Mouse (Mus musculus) stomach, embryonic 15.5 days (tissue): ENCODE results near the gene Gm10663. TPM values are rescaled to one million over a fixed set of nuclear protein-coding genes. Genes with fewer than 3 reads are reported as not detected.

ENCODE experiments used
- ATAC-seq: fragments of 200-750 bp; cut with Nextera tagmentation; 2 replicates; pipeline ENCODE4 v1.8.0; 2017; ENCODE audit warnings: low read depth, moderate number of reproducible peaks, moderate TSS enrichment; ENCODE audit not compliant: insufficient read depth, low FRiP score
- H3K27ac ChIP-seq: fragments of 300-500 bp; sonication (generic); 2 replicates; pipeline ENCODE4 v1.5.1; 2015; ENCODE audit warnings: mild to moderate bottlenecking, inconsistent platforms
- H3K27me3 ChIP-seq: fragments of 300-500 bp; sonication (generic); replicated peaks from 2 replicates; pipeline ENCODE4 v1.6.1; 2015; ENCODE audit warnings: inconsistent platforms
- H3K36me3 ChIP-seq: fragments of 300-500 bp; sonication (generic); 2 replicates; pipeline ENCODE4 v1.6.1; 2015; ENCODE audit warnings: inconsistent platforms
- H3K4me1 ChIP-seq: fragments of 300-500 bp; sonication (generic); 2 replicates; pipeline ENCODE4 v1.6.1; 2015; ENCODE audit warnings: inconsistent platforms
- H3K4me2 ChIP-seq: fragments of 300-500 bp; sonication (generic); 2 replicates; pipeline ENCODE4 v1.6.1; 2015; ENCODE audit warnings: mild to moderate bottlenecking, inconsistent platforms
- H3K4me3 ChIP-seq: fragments of 300-500 bp; sonication (generic); replicated peaks from 2 replicates; pipeline ENCODE4 v1.5.1; 2015; ENCODE audit warnings: inconsistent platforms
- H3K9ac ChIP-seq: fragments of 300-500 bp; sonication (generic); 2 replicates; pipeline ENCODE4 v1.6.1; 2015; ENCODE audit warnings: inconsistent platforms
- H3K9me3 ChIP-seq: fragments of 300-500 bp; sonication (generic); 2 replicates; pipeline ENCODE4 v1.6.1; 2016; ENCODE audit warnings: inconsistent platforms
- WGBS: fragments of 180-500 bp; shearing (Covaris S2); methylation state at CpG from one replicate; pipeline ENCODE4 v1.1.7; 2015; 5-methylcytosine and 5-hydroxymethylcytosine counted together
- polyA plus RNA-seq: library from polyadenylated mRNA; unstranded; fragments of >200 nt; fragmentation: Nextera tagmentation; extraction: Ambion mirVana; gene quantifications from 2 replicates; pipeline ENCODE4 v1.2.1, GENCODE M21; 2015

Gene Gm10663
- polyA plus RNA-seq, 1 experiment from 2014 or later, result not detected

- H3K36me3 ChIP-seq, result no peaks in the 10 kb centered on the region
- no peak overlapping the region for H3K4me2 ChIP-seq
- H3K27me3 ChIP-seq, result no peaks in the 10 kb centered on the region
- H3K9ac ChIP-seq, result no peak overlapping the region
- H3K27ac ChIP-seq, result no peak overlapping the region
- ATAC-seq, result no peak
- no peaks in the 10 kb centered on the region for H3K9me3 ChIP-seq
- no peaks in the 10 kb centered on the region for H3K4me1 ChIP-seq
- H3K4me3 ChIP-seq, result no peak overlapping the region
- 64% methylated on average over 7 of the region's 7 CpGs for WGBS
Observed at GRCm38 (mm10) chr8:65089781-65090180, 14.9 kb downstream of the Gm10663 start.

- Histone ChIP-seq H3K4me2 (no peak overlapping the region), H3K9ac (no peak overlapping the region), H3K4me1 (no peaks in the 10 kb centered on the region), H3K36me3 (no peaks in the 10 kb centered on the region), H3K9me3 (no peaks in the 10 kb centered on the region), H3K4me3 (no peak overlapping the region), H3K27me3 (no peaks in the 10 kb centered on the region), H3K27ac (no peak overlapping the region)
- 41% methylated on average over 7 of the region's 7 CpGs for WGBS
- no peak for ATAC-seq
Observed at GRCm38 (mm10) chr8:65097760-65098415, 23.1 kb downstream of the Gm10663 start.

DNA sequence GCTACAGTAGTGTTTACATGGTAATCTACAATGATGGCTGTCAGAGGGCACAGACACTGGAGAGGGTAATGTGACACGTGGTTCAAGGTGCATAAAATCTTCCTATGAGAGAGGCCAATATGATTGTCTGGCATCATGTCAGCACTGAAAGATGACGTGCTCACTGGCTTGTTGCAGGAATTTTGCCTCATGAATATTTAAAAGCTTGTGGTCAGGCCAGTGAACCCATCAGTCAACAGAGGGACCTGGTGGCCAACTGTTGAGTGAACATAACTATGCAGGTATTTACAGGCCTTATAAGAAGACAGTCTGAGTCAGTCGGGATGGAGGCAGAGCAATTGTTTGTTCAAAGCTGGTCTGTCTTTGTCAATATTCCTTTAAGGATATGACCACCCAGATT is 24.9 kb downstream of the Gm10663 start:
- Histone ChIP-seq H3K36me3 (no peaks in the 10 kb centered on the region), H3K9me3 (no peaks in the 10 kb centered on the region), H3K4me2 (no peak overlapping the region), H3K4me3 (no peak overlapping the region), H3K4me1 (no peaks in the 10 kb centered on the region), H3K9ac (no peak overlapping the region), H3K27me3 (no peaks in the 10 kb centered on the region), H3K27ac (no peak overlapping the region)
- no peak for ATAC-seq
- WGBS, result 47% methylated on average over 3 of the region's 3 CpGs

DNA sequence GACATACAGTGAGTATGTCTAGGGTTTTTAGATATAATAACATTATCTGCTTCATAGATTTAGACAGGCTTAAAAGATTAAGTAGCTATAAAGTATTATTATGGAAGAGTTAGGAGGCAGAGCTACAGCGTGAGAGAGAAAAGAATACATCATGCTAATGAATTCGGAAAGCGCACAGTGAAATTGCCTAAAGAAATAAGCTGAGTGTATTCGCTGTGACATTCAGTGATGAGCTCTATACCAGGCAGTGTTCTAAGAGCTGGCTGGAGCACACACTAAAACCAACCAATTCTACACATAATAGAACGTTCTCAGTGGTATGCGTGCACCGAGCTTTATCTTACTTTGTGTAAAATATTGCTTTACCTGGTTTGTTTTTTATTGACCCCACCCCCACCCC is 28.8 kb downstream of the Gm10663 start:
- Histone ChIP-seq H3K9me3 (no peaks in the 10 kb centered on the region), H3K27ac (no peak overlapping the region), H3K4me2 (no peak overlapping the region), H3K4me3 (no peak overlapping the region), H3K9ac (no peak overlapping the region), H3K4me1 (no peaks in the 10 kb centered on the region), H3K36me3 (no peaks in the 10 kb centered on the region), H3K27me3 (no peaks in the 10 kb centered on the region)
- 81% methylated on average over 7 of the region's 7 CpGs for WGBS
- ATAC-seq, result no peak

- WGBS, result 51% methylated on average over 4 of the region's 4 CpGs
- H3K9me3 ChIP-seq, result no peaks in the 10 kb centered on the region
Observed at GRCm38 (mm10) chr8:65104041-65104440, 29.2 kb downstream of the Gm10663 start.

DNA sequence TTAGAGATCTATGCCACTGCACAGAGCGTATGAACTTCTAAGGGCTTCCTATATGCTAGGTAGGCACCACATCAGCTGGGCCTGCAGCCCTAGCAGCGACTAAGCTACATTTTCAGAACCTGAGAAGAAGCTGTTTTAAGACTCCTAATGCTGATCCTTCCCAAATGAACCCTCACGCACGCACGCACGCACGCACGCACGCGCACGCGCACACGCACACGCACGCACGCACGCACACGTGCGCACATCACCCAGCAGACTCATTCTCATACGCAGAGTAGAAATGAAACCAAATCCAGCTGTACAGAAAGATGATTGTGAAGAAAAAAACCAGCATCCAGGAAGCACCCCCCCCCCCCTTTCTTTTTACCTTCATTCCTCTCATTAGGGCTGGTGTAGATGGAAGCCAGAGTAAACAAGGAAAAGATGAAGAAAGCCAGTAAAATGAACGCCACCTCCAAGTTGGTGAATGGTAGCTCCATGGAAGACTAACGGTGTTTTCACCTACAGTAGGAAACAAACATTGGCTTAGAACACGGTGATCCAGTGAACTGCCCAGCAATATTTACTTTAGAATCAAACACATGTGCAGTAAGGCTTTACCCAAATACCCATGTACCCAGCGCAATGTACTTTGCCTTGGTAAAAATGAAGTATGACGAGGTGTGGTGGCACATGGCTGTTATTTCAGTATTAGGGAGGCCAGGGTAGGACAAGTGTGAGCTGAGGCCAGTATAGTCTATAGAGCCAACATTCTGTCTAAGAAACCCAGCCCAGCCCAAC is 33.3 kb downstream of the Gm10663 start:
- no peak overlapping the region for H3K9ac ChIP-seq
- H3K27ac ChIP-seq, result no peak overlapping the region
- no peak overlapping the region for H3K4me3 ChIP-seq
- H3K4me2 ChIP-seq, result no peak overlapping the region
- H3K9me3 ChIP-seq, result no peaks in the 10 kb centered on the region
- H3K27me3 ChIP-seq, result no peaks in the 10 kb centered on the region
- no peaks in the 10 kb centered on the region for H3K4me1 ChIP-seq
- 89% methylated on average over 25 of the region's 25 CpGs for WGBS
- ATAC-seq, result no peak
- no peaks in the 10 kb centered on the region for H3K36me3 ChIP-seq

More at GRCm38 (mm10) chr8:65104041-65104440, 29.2 kb downstream of the Gm10663 start:
- no peaks in the 10 kb centered on the region for H3K4me1 ChIP-seq
- ATAC-seq, result no peak
- no peak overlapping the region for H3K4me3 ChIP-seq
- no peak overlapping the region for H3K9ac ChIP-seq
- no peak overlapping the region for H3K27ac ChIP-seq
- H3K36me3 ChIP-seq, result no peaks in the 10 kb centered on the region
- no peak overlapping the region for H3K4me2 ChIP-seq
- H3K27me3 ChIP-seq, result no peaks in the 10 kb centered on the region

DNA sequence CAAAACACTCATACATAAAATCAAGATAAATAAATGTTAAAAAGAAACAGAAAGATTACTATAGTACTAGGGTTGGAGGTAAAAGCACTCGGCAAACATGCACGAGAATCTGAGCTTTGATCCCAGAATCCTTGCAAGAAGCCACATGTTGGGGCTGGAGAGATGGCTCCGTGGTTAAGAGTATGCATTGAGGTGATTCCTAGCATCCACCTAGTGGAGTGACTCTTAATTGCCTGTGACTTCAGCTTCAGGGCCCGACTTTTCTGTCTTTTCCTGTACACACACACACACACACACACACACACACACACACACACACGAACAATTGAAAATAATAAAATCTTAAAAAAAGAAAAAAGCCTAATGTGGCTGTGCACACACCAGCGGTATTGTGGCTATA is 34.1 kb downstream of the Gm10663 start:
- WGBS, result 63% methylated on average over 6 of the region's 6 CpGs
- Histone ChIP-seq H3K36me3 (no peaks in the 10 kb centered on the region), H3K4me3 (no peak overlapping the region), H3K9ac (no peak overlapping the region), H3K4me1 (no peaks in the 10 kb centered on the region), H3K27me3 (no peaks in the 10 kb centered on the region), H3K27ac (no peak overlapping the region), H3K4me2 (no peak overlapping the region), H3K9me3 (no peaks in the 10 kb centered on the region)
- no peak for ATAC-seq

DNA sequence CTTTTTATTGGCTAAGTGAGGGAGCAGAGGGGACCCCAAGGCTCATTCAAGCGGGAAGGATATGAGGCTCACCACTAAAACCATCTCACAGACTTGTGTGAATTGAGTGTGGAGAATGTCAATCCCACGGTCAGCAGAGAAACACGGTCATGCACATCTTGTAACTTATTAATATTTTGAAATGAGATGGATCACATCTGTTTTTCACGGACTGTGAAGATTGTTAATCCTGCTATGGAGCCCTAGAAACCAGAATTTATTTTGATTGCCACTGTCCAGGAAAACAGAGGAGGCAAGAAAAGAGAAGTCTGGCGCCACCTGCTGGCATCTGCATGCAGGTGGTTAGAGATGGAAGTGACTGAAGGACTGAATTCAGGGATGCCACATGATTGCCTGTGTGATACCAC is 35.5 kb downstream of the Gm10663 start:
- Histone ChIP-seq H3K4me2 (no peak overlapping the region), H3K27me3 (no peaks in the 10 kb centered on the region), H3K9ac (no peak overlapping the region), H3K4me3 (no peak overlapping the region), H3K27ac (no peak overlapping the region), H3K4me1 (no peaks in the 10 kb centered on the region), H3K9me3 (no peaks in the 10 kb centered on the region), H3K36me3 (no peaks in the 10 kb centered on the region)
- no peak for ATAC-seq
- WGBS, result 37% methylated on average over 5 of the region's 5 CpGs

DNA sequence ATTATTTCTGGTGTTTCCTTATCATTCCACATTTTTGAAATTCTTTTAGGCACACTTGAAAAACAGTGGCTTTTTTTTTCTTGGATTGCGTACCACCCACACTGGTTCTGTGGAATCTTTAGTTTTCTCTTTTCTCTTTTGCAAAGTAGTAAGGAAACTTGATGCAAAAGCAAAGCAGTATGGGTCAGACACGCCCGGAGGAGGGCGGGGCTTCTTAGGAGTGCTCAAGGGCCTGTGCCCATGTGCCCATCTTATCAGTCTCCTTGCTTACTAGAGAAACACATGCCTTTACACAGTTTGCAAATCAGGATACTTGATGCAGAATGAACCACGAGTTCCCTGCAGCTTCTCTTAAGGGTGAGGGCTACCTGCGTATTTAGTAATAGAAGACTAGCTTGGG is 37.3 kb downstream of the Gm10663 start:
- H3K4me3 ChIP-seq, result no peak overlapping the region
- 73% methylated on average over 6 of the region's 6 CpGs for WGBS
- no peak overlapping the region for H3K27ac ChIP-seq
- no peak overlapping the region for H3K4me2 ChIP-seq
- H3K9ac ChIP-seq, result no peak overlapping the region
- H3K27me3 ChIP-seq, result no peaks in the 10 kb centered on the region
- H3K9me3 ChIP-seq, result no peaks in the 10 kb centered on the region
- no peaks in the 10 kb centered on the region for H3K36me3 ChIP-seq
- H3K4me1 ChIP-seq, result no peaks in the 10 kb centered on the region
- ATAC-seq, result no peak

GRCm38 (mm10) chr8:65126014-65126413 is 51.2 kb downstream of the Gm10663 start:
- no peaks in the 10 kb centered on the region for H3K27me3 ChIP-seq
- H3K4me2 ChIP-seq, result no peak overlapping the region
- no peak overlapping the region for H3K4me3 ChIP-seq
- no peak overlapping the region for H3K27ac ChIP-seq
- no peak overlapping the region for H3K9ac ChIP-seq
- no peaks in the 10 kb centered on the region for H3K9me3 ChIP-seq
- 0 out of 2 replicates have a peak, but pooled peaks have one; percentile 15 for ATAC-seq
- 55% methylated on average over 1 of the region's 1 CpGs for WGBS
- H3K4me1 ChIP-seq, result no peaks in the 10 kb centered on the region
- H3K36me3 ChIP-seq, result no peaks in the 10 kb centered on the region

DNA sequence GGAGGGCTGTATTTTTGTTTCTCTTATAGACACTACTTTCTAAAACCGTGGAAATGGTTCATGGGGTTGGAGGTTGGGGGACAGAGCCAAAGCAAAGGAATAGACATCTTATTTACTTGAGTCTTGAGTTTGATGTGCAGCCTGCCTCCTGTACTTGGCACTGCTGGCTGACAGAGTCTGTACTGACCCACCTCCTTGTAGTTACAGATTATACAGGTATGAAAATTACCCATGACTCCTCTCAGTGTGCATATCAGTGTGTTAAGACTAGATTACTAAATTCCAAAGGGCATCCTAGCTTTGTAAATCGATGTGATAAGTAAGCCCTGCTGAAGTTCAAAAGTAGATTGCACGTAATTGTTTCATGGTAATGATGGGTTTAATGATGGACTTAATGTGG is 51.6 kb downstream of the Gm10663 start:
- no peak overlapping the region for H3K4me2 ChIP-seq
- WGBS, result 73% methylated on average over 3 of the region's 3 CpGs
- H3K27ac ChIP-seq, result no peak overlapping the region
- no peaks in the 10 kb centered on the region for H3K9me3 ChIP-seq
- no peak overlapping the region for H3K4me3 ChIP-seq
- H3K9ac ChIP-seq, result no peak overlapping the region
- no peaks in the 10 kb centered on the region for H3K27me3 ChIP-seq
- no peaks in the 10 kb centered on the region for H3K4me1 ChIP-seq
- H3K36me3 ChIP-seq, result no peaks in the 10 kb centered on the region
- 0 out of 2 replicates have a peak, but pooled peaks have one; percentile 5 for ATAC-seq
